Mouse (Mus musculus) liver, embryonic 15.5 days (tissue): ENCODE data around the gene Herc4. TPM values are rescaled to one million over a fixed set of nuclear protein-coding genes. Genes with fewer than 3 reads are reported as not detected.
"Not testable (repeated sequence)": the region's sequence is repeated elsewhere in the genome, so short reads cannot be mapped to it uniquely, and the experiment has no call there.

ENCODE experiments used
- ATAC-seq: fragments of 200-750 bp; cut with Nextera tagmentation; 2 replicates; pipeline ENCODE4 v1.8.0; 2017; ENCODE audit warnings: moderate number of reproducible peaks, mild to moderate bottlenecking, moderate library complexity; ENCODE audit not compliant: insufficient read depth
- H3K27ac ChIP-seq: fragments of 300-500 bp; sonication (generic); replicated peaks from 2 replicates; pipeline ENCODE4 v1.5.1; 2015; ENCODE audit warnings: mild to moderate bottlenecking, inconsistent platforms
- H3K27me3 ChIP-seq: fragments of 300-500 bp; sonication (generic); 2 replicates; pipeline ENCODE4 v1.6.1; 2015; ENCODE audit warnings: mild to moderate bottlenecking, inconsistent platforms
- H3K36me3 ChIP-seq: fragments of 300-500 bp; sonication (generic); replicated peaks from 2 replicates; pipeline ENCODE4 v1.6.1; 2015; ENCODE audit warnings: moderate library complexity, mild to moderate bottlenecking, inconsistent platforms
- H3K4me1 ChIP-seq: fragments of 300-500 bp; sonication (generic); replicated peaks from 2 replicates; pipeline ENCODE4 v1.6.1; 2015; ENCODE audit warnings: inconsistent platforms
- H3K4me2 ChIP-seq: fragments of 300-500 bp; sonication (generic); 2 replicates; pipeline ENCODE4 v1.6.1; 2015; ENCODE audit warnings: moderate library complexity, mild to moderate bottlenecking, inconsistent platforms
- H3K4me3 ChIP-seq: fragments of 300-500 bp; sonication (generic); replicated peaks from 2 replicates; pipeline ENCODE4 v1.5.1; 2015; ENCODE audit warnings: mild to moderate bottlenecking, inconsistent platforms
- H3K9ac ChIP-seq: fragments of 300-500 bp; sonication (generic); 2 replicates; pipeline ENCODE4 v1.6.1; 2015; ENCODE audit warnings: moderate library complexity, mild to moderate bottlenecking, inconsistent platforms
- H3K9me3 ChIP-seq: fragments of 300-500 bp; sonication (generic); replicated peaks from 2 replicates; pipeline ENCODE4 v1.6.1; 2016; ENCODE audit warnings: inconsistent platforms
- WGBS: fragments of 180-500 bp; shearing (Covaris S2); methylation state at CpG from one replicate; pipeline ENCODE4 v1.1.7; 2015; ENCODE audit warnings: mixed read lengths; ENCODE audit not compliant: insufficient replicate concordance; 5-methylcytosine and 5-hydroxymethylcytosine counted together
- polyA plus RNA-seq: library from polyadenylated mRNA; unstranded; fragments of >200 nt; fragmentation: Nextera tagmentation; extraction: Ambion mirVana; gene quantifications from 2 replicates; pipeline ENCODE4 v1.2.1, GENCODE M21; 2015

Herc4 gene
- polyA plus RNA-seq, 1 experiment from 2014 or later = 26.8 TPM

- no peak for ATAC-seq
- H3K4me3 ChIP-seq = no peak overlapping the region
- no peak overlapping the region for H3K27ac ChIP-seq
Measured at GRCm38 (mm10) chr10:63350666-63351065, 107.1 kb downstream of the Herc4 start.

GRCm38 (mm10) chr10:63351099-63351498 lies 107.5 kb downstream of the Herc4 start:
- not testable (repeated sequence) for H3K36me3 ChIP-seq, H3K27ac ChIP-seq, H3K4me2 ChIP-seq, H3K4me1 ChIP-seq, H3K9ac ChIP-seq, ATAC-seq, H3K9me3 ChIP-seq, H3K27me3 ChIP-seq, H3K4me3 ChIP-seq
- WGBS = 74% methylated on average over 7 of the region's 7 CpGs

More at GRCm38 (mm10) chr10:63350666-63351065, 107.1 kb downstream of the Herc4 start:
- no peak overlapping the region for H3K9ac ChIP-seq
- no peak overlapping the region for H3K4me2 ChIP-seq
- WGBS = 74% methylated on average over 7 of the region's 7 CpGs
- no peaks in the 10 kb centered on the region for H3K4me1 ChIP-seq
- no peaks in the 10 kb centered on the region for H3K36me3 ChIP-seq
- no peaks in the 10 kb centered on the region for H3K9me3 ChIP-seq
- peaks cover 5% of the 10 kb centered on the region; the same call in 1 of the 2 replicates for H3K27me3 ChIP-seq

- no peak overlapping the region for H3K9ac ChIP-seq
- H3K4me1 ChIP-seq = no peaks in the 10 kb centered on the region
- H3K4me2 ChIP-seq = no peak overlapping the region
- H3K9me3 ChIP-seq = no peaks in the 10 kb centered on the region
- WGBS = 77% methylated on average over 5 of the region's 5 CpGs
- ATAC-seq = no peak
- peaks cover 5% of the 10 kb centered on the region; the same call in 1 of the 2 replicates for H3K27me3 ChIP-seq
- no peak overlapping the region for H3K4me3 ChIP-seq
- H3K27ac ChIP-seq = no peak overlapping the region
- H3K36me3 ChIP-seq = no peaks in the 10 kb centered on the region
Measured at GRCm38 (mm10) chr10:63352111-63352510, 108.5 kb downstream of the Herc4 start.

GRCm38 (mm10) chr10:63360502-63360901 lies 116.9 kb downstream of the Herc4 start:
- Histone ChIP-seq H3K9me3 (no peaks in the 10 kb centered on the region), H3K4me2 (no peak overlapping the region), H3K4me3 (no peak overlapping the region), H3K4me1 (no peaks in the 10 kb centered on the region), H3K27me3 (no peaks in the 10 kb centered on the region), H3K27ac (no peak overlapping the region), H3K36me3 (no peaks in the 10 kb centered on the region), H3K9ac (no peak overlapping the region)
- WGBS = 42% methylated on average over 1 of the region's 1 CpGs
- no peak for ATAC-seq

GRCm38 (mm10) chr10:63365918-63366455 lies 122.4 kb downstream of the Herc4 start:
- Histone ChIP-seq H3K36me3 (no peaks in the 10 kb centered on the region), H3K9me3 (no peaks in the 10 kb centered on the region), H3K27ac (no peak overlapping the region), H3K9ac (no peak overlapping the region), H3K27me3 (no peaks in the 10 kb centered on the region), H3K4me3 (no peak overlapping the region), H3K4me2 (no peak overlapping the region), H3K4me1 (no peaks in the 10 kb centered on the region)
- no peak for ATAC-seq
- WGBS = 53% methylated on average over 7 of the region's 7 CpGs

GRCm38 (mm10) chr10:63367386-63367785 lies 123.8 kb downstream of the Herc4 start:
- WGBS = 64% methylated on average over 6 of the region's 6 CpGs
- H3K4me3 ChIP-seq = no peak overlapping the region
- no peak for ATAC-seq
- H3K9ac ChIP-seq = no peak overlapping the region
- no peak overlapping the region for H3K4me2 ChIP-seq
- H3K4me1 ChIP-seq = no peaks in the 10 kb centered on the region
- no peaks in the 10 kb centered on the region for H3K9me3 ChIP-seq
- no peaks in the 10 kb centered on the region for H3K27me3 ChIP-seq
- H3K27ac ChIP-seq = no peak overlapping the region
- H3K36me3 ChIP-seq = no peaks in the 10 kb centered on the region

Other genes with a start within 250 kb of the Herc4 start
- gene Hnrnph3, start 219.6 kb upstream of the Herc4 start, polyA plus RNA-seq = 21.0 and 21.7 TPM in 2 replicates
- gene Pbld2, start 219.5 kb upstream of the Herc4 start, polyA plus RNA-seq = 3.4 and 4.4 TPM in 2 replicates
- gene Pbld1, start 183.6 kb upstream of the Herc4 start, polyA plus RNA-seq = 17.9 and 27.8 TPM in 2 replicates
- gene Atoh7, start 144.2 kb upstream of the Herc4 start, polyA plus RNA-seq = not detected in 2 replicates
- 0.21 and 0.30 TPM in 2 replicates for gene Mypn, start 39.9 kb upstream of the Herc4 start, polyA plus RNA-seq
- gene Sirt1, start 137.9 kb downstream of the Herc4 start, polyA plus RNA-seq = 3.1 and 3.5 TPM in 2 replicates
- 14.8 and 16.7 TPM in 2 replicates for gene Dnajc12, start 138.6 kb downstream of the Herc4 start, polyA plus RNA-seq
- not detected in 2 replicates for gene Gm7075, start 178.0 kb downstream of the Herc4 start, polyA plus RNA-seq
- gene Ctnna3, start 186.3 kb downstream of the Herc4 start, polyA plus RNA-seq = 0.03 and 0.12 TPM in 2 replicates